ENCODE assay signal across 11 mouse cellular contexts in genomic region chr4:134641711-134642516, GRCm38 (mm10).
DNase-seq lines count a peak whose midpoint lies in the region; ATAC-seq lines count a peak whose summit lies in the region.
"Had no signal": no experiment of that assay in that cellular context is flagged by ENCODE, and none has a peak within 500 bp of the region (broad histone marks: within the 10 kb centered on the region; RNA-seq: fewer than 3 reads in every experiment).

No protein-coding gene starts in this region.

- peaks cover 5% of the 10 kb centered on the region; the same call in 1 of the 2 replicates for H3K9me3 ChIP-seq in limb, embryonic 12.5 days
- H3K9me3 ChIP-seq in limb, embryonic 10.5 days (replicated peaks), result no peaks in the 10 kb centered on the region
- H3K9me3 ChIP-seq in embryonic facial prominence, embryonic 10.5 days, result peaks cover 3% of the 10 kb centered on the region; the same call in 1 of the 2 replicates
- H3K9me3 ChIP-seq: liver, embryonic 13.5 days; midbrain, embryonic 10.5 days had no signal

- no peak overlapping the region for H3K4me2 ChIP-seq in limb, embryonic 12.5 days
- H3K4me2 ChIP-seq: liver, embryonic 13.5 days had no signal

- no peak for DNase-seq in limb, embryonic 10.5 days (ENCODE audit: low spot score)
- no peak for DNase-seq in embryonic facial prominence, embryonic 10.5 days (ENCODE audit: low spot score)
- DNase-seq in induced T-regulatory cell, adult 2 months (ENCODE audit: low read depth), result peak; percentile 57
- DNase-seq in thymus, postnatal 0 days (ENCODE audit: low spot score), result peak; percentile 51
- DNase-seq in layer of hippocampus, postnatal 36 days, result no peak
- no peak for DNase-seq in lung, postnatal 25 days (ENCODE audit: low spot score)
- DNase-seq: adrenal gland, postnatal 36 days; heart, postnatal 36 days; liver, embryonic 13.5 days had no signal

- H3K36me3 ChIP-seq in limb, embryonic 12.5 days, result no peaks in the 10 kb centered on the region
- H3K36me3 ChIP-seq in limb, embryonic 10.5 days, result no peaks in the 10 kb centered on the region
- no peaks in the 10 kb centered on the region for H3K36me3 ChIP-seq in embryonic facial prominence, embryonic 10.5 days (replicated peaks)
- H3K36me3 ChIP-seq: liver, embryonic 13.5 days; midbrain, embryonic 10.5 days had no signal

- H3K27me3 ChIP-seq in limb, embryonic 12.5 days, result no peaks in the 10 kb centered on the region
- no peaks in the 10 kb centered on the region for H3K27me3 ChIP-seq in limb, embryonic 10.5 days (ENCODE audit: low read depth, poor library complexity, severe bottlenecking)
- H3K27me3 ChIP-seq in embryonic facial prominence, embryonic 10.5 days (replicated peaks; ENCODE audit: low read depth, poor library complexity, severe bottlenecking), result no peaks in the 10 kb centered on the region
- H3K27me3 ChIP-seq: liver, embryonic 13.5 days had no signal

- H3K4me3 ChIP-seq in limb, embryonic 12.5 days (replicated peaks), result no peak overlapping the region
- H3K4me3 ChIP-seq in limb, embryonic 10.5 days, result no peak overlapping the region
- no peak overlapping the region for H3K4me3 ChIP-seq in embryonic facial prominence, embryonic 10.5 days
- H3K4me3 ChIP-seq: liver, embryonic 13.5 days; midbrain, embryonic 10.5 days had no signal

- no peak for ATAC-seq in limb, embryonic 12.5 days (ENCODE audit: insufficient number of reproducible peaks, insufficient read depth, low FRiP score, low TSS enrichment, low read depth)

- 0 out of 2 replicates have a peak overlapping the region, but pooled peaks have one; percentile 34 for H3K9ac ChIP-seq in limb, embryonic 12.5 days (replicated peaks)
- H3K9ac ChIP-seq: liver, embryonic 13.5 days had no signal

- 80% methylated on average over 29 of the region's 30 CpGs for WGBS in limb, embryonic 12.5 days
- 86% methylated on average over 30 of the region's 30 CpGs for WGBS in limb, embryonic 10.5 days
- WGBS in embryonic facial prominence, embryonic 10.5 days, result 83% methylated on average over 30 of the region's 30 CpGs

- no peaks in the 10 kb centered on the region for H3K4me1 ChIP-seq in limb, embryonic 12.5 days (replicated peaks)
- H3K4me1 ChIP-seq in limb, embryonic 10.5 days, result peaks cover 14% of the 10 kb centered on the region; the same call in 1 of the 2 replicates
- H3K4me1 ChIP-seq in embryonic facial prominence, embryonic 10.5 days, result peaks cover 35% of the 10 kb centered on the region
- H3K4me1 ChIP-seq: liver, embryonic 13.5 days had no signal

- H3K27ac ChIP-seq in limb, embryonic 12.5 days, result no peak overlapping the region
- no peak overlapping the region for H3K27ac ChIP-seq in limb, embryonic 10.5 days
- 0 out of 2 replicates have a peak overlapping the region, but pooled peaks have one; percentile 26 for H3K27ac ChIP-seq in embryonic facial prominence, embryonic 10.5 days (replicated peaks)
- H3K27ac ChIP-seq: liver, embryonic 13.5 days; midbrain, embryonic 10.5 days had no signal

Comparison
In these comparisons a context has a peak if more than half of its experiments do, and no peak if none do; other contexts are left out.
1. DNase-seq: peak in induced T-regulatory cell, adult 2 months (single experiment) and thymus, postnatal 0 days (single experiment); none in limb, embryonic 10.5 days (single experiment), embryonic facial prominence, embryonic 10.5 days (single experiment), layer of hippocampus, postnatal 36 days (0 of 2) and lung, postnatal 25 days (single experiment).